Mouse (Mus musculus) CD8-positive naive resting alpha-beta T cell, adult 2 months (primary cell): ENCODE measurements around the gene Slc27a1.

Source experiments
- DNase-seq, 2 experiments: peaks; one replicate each; pipeline ENCODE4 v3.0.0; 2022; ENCODE audit warnings: low read depth in 2 of 2, low spot score in 2 of 2

The Slc27a1 gene

DNA sequence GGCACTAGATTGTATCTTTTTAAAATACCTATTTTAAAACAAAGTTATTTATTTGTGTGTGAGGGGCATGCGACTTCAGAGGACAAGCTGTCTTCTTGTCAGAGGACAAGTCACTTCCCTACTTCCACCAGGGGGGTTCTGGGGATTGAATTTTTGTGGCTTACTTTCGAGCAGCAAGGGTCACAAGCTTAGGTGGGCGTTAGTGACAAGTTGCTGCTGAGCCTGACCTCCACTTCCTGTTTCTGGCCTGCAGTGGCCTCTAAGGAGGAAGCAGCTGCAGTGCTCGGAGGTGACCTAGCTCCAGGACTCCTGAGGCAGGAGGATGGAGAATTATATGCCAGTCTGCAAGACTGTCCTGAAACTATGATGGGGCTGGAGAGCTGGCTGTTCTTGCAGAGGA is 44.7 kb downstream of the Slc27a1 start:
- DNase-seq: no peak

GRCm38 (mm10) chr8:71619786-71620185 is 51.1 kb downstream of the Slc27a1 start:
- no peak for DNase-seq

GRCm38 (mm10) chr8:71625088-71625487 is 56.4 kb downstream of the Slc27a1 start:
- DNase-seq: no peak

DNA sequence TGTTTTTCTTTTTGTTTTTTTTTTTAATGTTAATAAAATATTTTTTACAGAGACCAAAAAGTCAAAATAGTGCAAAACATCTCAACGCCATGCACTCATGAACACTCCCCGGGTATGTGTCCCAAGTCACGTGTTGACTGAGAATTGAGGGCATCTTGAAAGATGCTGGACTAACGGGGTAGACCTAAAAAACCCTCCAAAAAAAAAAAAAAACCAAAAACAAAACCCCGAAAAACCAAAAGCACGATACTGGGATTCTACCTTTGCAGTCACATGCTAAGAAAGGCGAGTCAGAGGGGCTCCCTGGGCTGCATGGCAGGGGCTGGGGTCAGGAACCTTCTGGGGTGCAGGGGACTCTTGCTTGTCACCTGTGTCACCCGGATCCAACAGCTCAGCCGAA is 58.1 kb downstream of the Slc27a1 start:
- no peak for DNase-seq

- no peak for DNase-seq
Measured at GRCm38 (mm10) chr8:71627265-71628099, 58.8 kb downstream of the Slc27a1 start.

DNA sequence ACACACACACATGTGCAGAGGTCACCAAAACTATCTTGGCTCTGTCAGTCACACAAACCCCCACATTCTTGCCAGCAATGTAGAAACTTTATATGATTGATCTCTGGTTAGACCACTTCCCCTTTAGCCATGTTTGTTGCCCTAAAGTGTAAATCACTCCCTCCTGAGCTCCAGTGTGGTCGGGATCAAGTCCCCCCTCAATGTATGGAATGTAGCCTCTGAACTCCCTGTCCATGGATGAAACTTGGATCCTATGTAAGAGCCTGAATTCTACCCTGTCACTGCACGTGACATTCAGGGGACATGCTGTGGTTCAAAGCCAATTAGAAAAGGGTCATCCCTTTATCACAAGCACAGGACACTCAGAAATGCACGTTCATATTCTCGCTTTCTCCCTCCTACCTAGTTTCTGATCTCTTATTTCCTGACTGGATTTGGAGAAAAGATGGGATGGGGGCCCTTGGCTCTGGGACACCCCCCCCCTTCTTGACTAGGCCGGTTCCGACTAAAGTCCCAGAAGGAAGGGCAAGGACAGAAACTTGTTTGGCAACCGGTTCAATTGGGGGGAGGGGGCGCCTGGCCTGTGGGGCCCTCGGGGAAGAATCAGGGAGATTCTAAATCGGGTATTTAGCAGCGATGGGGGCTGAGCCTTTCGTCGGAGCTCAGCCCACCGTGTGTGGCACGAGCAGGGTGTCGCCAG is 59.9 kb downstream of the Slc27a1 start:
- no peak for DNase-seq

DNA sequence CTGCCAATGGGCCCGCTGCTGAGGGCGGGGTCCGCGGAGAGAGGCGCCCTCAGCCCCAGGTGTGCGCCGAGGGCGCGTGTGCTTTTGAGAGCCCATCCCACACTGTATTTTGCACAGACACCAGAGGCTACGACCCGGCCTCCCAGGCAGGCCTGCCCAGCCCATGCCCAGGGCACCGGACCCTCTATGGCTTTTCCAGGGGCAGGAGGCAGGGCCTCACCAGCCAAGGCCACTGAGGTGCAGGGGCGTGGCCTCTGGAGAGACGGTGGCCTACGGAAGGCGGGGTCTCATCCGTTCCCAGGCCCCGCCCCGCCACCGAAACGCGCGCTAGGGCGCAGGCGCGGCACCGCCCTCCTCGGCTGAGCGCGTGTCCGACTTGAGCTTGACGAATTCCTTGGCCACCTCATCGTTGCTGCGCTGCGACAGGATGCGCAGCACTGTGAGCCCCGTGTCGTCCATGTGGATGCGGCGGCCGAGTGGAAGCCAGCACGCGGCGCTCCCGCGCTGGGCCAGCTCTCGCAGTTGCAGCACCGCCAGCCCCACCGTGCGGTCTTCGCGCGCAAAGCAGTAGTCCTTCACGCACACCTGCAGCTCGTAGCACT is 60.5 kb downstream of the Slc27a1 start:
- peak; percentile 79 to 85 for DNase-seq

- no peak for DNase-seq
Measured at GRCm38 (mm10) chr8:71629781-71630212, 61.1 kb downstream of the Slc27a1 start.

DNA sequence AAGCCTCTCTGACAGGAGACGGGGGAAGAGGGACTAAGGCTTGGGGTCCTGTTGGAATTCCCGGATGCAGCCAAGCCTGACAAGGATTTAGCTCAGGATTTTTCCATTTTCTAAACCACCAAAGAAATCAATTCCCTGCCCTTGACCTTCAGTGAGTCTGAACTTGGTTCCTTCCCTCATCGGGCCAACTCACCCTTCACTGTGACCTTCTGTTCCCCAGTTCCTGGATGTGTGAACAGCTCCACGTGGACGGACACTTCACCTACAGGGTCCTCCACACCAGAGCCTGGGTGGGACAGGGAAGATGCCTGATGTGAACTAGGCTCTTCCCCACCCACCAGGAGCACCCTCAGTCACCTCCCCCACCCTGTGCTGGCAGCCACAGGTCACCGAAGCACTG is 62.1 kb downstream of the Slc27a1 start:
- DNase-seq: no peak

- DNase-seq: no peak
Measured at GRCm38 (mm10) chr8:71631897-71632296, 63.2 kb downstream of the Slc27a1 start.

GRCm38 (mm10) chr8:71633164-71633563 is 64.5 kb downstream of the Slc27a1 start:
- peak; percentile 63 to 65 for DNase-seq

GRCm38 (mm10) chr8:71633981-71634667 is 65.4 kb downstream of the Slc27a1 start:
- DNase-seq: peak; percentile 29 to 54
